Mouse (Mus musculus) midbrain, embryonic 12.5 days (tissue): Measurements from ENCODE around the gene Lpar3. TPM values are rescaled to one million over a fixed set of nuclear protein-coding genes. Genes with fewer than 3 reads are reported as not detected.

Experiments used
- polyA plus RNA-seq: library from polyadenylated mRNA; unstranded; fragments of >200 nt; fragmentation: Nextera tagmentation; extraction: Ambion mirVana; gene quantifications from 2 replicates; pipeline ENCODE4 v1.2.1, GENCODE M21; 2016

The Lpar3 gene
- polyA plus RNA-seq, 1 experiment from 2014 or later = 0.52 TPM

Other genes with a start within 250 kb of the Lpar3 start
- 0.92 and 1.3 TPM in 2 replicates for gene Syde2, start 233.1 kb upstream of the Lpar3 start, polyA plus RNA-seq
- gene Wdr63, start 112.8 kb upstream of the Lpar3 start, polyA plus RNA-seq = 0.18 and 0.34 TPM in 2 replicates
- gene Mcoln3, start 103.5 kb upstream of the Lpar3 start, polyA plus RNA-seq = 1.9 and 2.5 TPM in 2 replicates
- gene Mcoln2, start 71.1 kb upstream of the Lpar3 start, polyA plus RNA-seq = 0.24 and 0.26 TPM in 2 replicates
- gene Ssx2ip, start 183.7 kb downstream of the Lpar3 start, polyA plus RNA-seq = 23.2 and 30.0 TPM in 2 replicates
- gene Ctbs, start 228.8 kb downstream of the Lpar3 start, polyA plus RNA-seq = 5.6 and 5.7 TPM in 2 replicates